Mouse (Mus musculus): ENCODE measurements at regions not wholly inside any gene's neighbourhood (a gene's known extent, or its start where the extent isn't known, plus 50 kb on each side); places are given as distances from the start of the nearest gene placed in this dataset.

DNA sequence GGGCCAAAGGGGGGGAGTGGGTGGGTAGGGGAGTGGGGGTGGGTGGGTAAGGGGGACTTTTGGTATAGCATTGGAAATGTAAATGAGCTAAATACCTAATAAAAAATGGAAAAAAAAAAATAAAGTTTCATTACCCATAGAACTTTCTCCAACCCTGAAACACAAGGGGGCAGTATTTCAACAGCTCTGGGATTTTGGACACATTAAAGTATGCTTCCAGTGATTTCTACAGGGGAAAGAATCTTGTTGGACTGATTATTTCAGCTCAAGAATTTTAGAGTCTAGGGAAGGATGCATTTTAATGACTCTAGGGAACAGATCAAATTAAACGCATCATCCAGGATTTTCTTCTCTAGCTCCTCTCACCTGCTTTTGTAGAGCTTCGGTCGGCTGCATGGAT is 345.9 kb downstream of the Nrcam start:
- DNase-seq (ENCODE audit: low spot score in 2 of 2): peak in 1 of 2 experiments; percentile 11

DNA sequence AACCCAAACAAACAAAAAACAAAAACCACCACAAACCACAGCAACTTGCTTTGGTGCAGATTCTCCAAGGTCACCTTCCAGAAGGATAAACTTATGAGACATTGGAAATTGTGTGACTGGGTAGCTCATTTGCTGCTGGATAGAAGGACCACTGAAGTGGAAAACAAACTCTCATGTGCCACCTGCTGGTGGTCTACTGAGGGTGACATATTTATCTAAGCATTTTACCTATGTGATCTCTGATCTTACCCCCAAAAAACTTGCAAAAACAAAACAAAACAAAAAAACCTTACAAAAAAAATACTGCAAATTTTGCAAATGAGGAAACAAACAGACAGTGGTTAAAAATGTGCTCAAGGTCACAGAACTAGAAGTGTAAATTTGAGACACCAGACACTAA is 346.3 kb downstream of the Nrcam start:
- peak in 1 of 2 experiments; percentile 2 for DNase-seq (ENCODE audit: low spot score in 2 of 2)

Data from left cerebral cortex, adult 18-20 months (tissue).